Mouse (Mus musculus) spleen, adult 12 weeks (tissue): ENCODE data around the gene Usp49.
"Not testable (repeated sequence)": the region's sequence is repeated elsewhere in the genome, so short reads cannot be mapped to it uniquely, and the experiment has no call there.

Experiments used
- DNase-seq: peaks from one replicate; pipeline ENCODE4 v3.0.0; 2022; ENCODE audit warnings: low spot score

The Usp49 gene

GRCm38 (mm10) chr17:47630678-47631065 lies at the start of gene Usp49:
Usp49 (plus strand) TSS chr17:47630690.
- no peak for DNase-seq

- DNase-seq, result no peak
Measured at GRCm38 (mm10) chr17:47580962-47581361, 49.5 kb upstream of the Usp49 start.

DNA sequence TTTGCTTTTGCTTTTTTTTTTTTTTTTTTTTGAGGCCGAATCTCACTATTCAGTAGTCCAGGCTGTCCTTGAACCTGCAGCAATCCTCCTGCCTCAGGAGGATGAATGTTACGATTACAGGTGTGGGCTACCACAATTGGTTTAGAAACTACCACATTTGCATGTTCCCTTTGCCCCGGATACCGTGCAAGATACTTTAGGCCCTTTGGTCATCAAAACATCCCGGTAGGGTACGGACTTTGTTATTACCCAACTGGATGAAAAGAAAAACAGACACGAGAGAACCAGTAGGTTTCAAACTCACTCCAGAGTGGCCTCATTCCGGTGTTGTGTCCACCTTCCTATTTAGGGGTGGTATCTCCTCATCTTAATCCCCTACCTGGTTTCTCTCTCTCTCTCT lies 42.0 kb upstream of the Usp49 start:
- no peak for DNase-seq

- DNase-seq, result no peak
Measured at GRCm38 (mm10) chr17:47591073-47591472, 39.4 kb upstream of the Usp49 start.

DNA sequence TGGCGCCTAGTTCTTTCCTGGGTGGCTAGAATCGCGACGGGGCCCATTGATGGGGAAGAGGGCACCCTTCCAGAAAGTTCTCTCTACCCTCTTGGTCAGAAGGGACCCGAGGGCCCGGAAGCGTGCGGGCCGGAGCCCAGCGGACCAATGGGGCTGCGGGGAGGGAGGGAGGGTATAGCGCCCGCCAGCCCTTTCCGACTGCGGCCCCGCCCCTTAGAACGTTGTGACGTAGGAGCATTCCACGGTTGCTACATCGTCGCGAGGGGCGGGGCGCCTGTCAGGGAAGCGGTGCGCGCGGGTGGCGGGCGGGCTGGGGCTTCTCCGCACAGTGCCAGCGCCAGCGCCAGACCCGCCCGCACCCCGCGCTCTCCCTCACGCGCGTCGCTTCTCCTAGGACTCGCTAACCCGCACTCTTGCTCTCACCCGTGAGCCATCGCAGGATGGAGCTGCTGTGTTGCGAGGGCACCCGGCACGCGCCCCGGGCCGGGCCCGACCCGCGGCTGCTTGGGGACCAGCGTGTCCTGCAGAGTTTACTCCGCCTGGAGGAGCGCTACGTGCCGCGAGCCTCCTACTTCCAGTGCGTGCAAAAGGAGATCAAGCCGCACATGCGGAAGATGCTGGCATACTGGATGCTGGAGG lies 37.2 kb upstream of the Usp49 start:
- DNase-seq, result peak; percentile 92

DNA sequence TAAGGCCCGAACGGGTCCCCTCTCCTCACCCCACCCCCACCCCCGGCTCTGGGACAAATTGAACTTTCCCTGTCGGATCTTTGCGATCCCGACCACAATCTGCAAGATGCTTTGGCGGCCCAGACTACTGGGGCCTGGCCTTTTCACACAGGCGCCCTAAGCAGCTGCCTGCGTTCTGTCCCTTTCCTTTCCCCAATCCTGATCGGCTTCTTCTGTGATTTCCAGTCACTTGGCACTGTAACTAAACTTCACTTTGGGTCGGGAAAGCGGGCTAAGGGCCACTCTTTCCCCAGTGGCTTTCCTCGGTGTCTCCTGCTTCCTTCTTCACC lies 36.7 kb upstream of the Usp49 start:
- DNase-seq, result no peak

DNA sequence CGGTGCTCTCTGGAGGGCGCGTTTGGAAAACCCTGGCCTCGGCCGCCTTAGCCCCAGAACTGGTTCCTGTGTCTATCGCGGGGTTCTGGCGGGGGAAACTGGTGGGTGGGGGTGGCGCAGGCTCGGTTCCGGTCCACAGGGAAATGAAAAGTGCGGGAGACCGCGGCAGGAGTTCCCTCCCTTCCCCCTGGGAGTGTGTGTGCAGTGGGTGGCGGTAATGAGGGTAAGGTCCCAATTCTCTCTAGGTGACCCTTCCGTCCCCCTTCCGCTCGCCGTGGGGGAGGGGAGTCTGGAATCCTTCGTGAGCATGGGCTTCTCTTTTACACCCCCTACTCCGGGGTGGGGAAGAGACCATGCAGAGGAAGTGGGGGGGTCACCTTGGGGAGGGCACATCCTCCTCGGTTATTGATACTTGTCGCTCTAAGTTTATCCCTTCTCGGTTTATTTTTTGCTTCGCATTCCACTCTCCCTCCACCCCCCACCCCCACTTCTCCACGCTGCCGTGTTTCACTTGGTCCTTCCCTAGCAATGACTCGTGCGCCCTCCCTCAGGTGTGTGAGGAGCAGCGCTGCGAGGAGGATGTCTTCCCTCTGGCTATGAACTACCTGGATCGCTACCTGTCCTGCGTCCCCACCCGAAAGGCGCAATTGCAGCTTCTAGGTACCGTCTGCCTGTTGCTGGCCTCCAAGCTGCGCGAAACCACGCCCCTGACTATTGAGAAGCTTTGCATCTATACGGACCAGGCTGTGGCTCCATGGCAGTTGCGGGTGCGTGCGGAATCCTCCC lies 36.1 kb upstream of the Usp49 start:
- no peak for DNase-seq

- DNase-seq, result no peak
Measured at GRCm38 (mm10) chr17:47594969-47595247, 35.6 kb upstream of the Usp49 start.

DNA sequence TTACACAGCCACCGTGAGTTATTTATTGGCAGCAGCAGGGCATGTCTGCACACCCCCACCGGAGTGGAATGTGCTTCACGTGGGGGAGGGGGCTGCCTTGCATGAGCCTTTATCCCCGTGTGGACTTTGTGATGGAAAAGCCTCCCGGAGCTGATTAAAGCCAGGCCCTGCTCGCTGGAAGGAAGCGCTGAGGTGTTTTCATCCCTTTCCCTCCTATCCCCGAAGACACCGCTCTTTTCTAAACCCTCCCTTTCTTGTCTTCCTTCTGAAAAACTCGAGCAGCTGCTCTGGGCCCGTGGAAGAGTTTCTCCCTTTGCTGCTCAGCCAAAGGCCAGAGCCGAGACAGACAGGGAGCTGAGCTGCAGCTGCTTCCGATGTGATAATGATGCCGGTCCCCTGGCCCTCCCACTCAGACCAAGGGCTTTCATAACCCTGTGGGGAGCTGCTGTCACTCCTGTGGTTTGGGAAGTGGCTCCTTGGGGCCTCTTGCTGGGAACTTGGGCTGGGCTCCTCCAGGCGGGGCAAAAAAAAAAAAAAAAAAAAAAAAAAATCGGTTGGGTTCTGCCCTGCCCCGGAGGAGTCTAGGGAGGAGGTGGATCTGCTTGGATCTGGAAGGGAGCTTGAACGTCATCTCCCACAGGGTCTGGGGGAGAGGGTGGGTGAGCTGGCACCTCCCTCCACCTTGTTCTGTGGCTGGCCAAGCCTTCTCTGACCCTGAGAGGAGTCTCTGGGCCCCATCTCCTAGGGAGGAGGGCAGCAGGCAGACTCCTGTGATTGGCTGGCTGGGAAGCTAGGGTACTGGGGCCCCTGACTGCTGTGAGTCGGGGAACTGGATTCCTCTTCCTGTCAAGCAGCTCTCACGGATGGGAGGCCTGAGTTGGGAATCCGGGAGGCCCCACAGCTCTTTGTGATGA lies 35.0 kb upstream of the Usp49 start:
- peak; percentile 51 for DNase-seq

GRCm38 (mm10) chr17:47596162-47596838 lies 34.2 kb upstream of the Usp49 start:
- no peak for DNase-seq

DNA sequence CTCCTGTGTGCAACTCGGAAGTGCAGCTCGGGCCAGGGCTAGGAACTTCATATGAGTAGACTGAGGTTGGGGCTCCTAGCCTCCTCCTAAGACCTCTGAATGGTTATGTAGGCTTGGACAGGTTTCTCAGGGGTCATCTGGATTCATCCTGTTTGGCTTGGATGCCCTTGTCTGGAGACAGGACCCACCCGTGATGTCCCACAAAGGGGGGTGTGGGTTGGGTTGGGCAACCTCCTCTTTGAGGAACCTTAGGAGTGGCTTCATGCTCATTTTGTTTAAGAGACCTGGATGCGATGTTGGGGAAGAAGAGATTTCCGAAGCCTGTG lies 33.7 kb upstream of the Usp49 start:
- DNase-seq, result no peak

DNA sequence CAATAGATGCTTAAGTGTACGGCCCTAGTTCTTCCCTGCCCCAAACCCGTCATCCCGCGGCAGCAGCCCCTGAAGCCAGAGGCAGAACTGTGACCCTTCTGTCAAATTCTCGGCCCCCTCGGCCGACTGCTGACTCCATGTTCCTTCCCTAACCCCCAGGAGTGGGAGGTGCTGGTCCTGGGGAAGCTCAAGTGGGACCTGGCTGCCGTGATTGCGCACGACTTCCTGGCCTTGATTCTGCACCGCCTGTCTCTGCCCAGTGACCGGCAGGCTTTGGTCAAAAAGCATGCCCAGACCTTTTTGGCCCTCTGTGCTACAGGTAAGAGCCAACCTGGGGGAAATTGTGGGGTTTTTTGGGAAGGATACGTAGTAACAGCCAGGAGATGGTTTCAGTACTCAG lies 33.2 kb upstream of the Usp49 start:
- no peak for DNase-seq

GRCm38 (mm10) chr17:47597838-47598579 lies 32.5 kb upstream of the Usp49 start:
- DNase-seq, result peak; percentile 72

- not testable (repeated sequence) for DNase-seq
Measured at GRCm38 (mm10) chr17:47598580-47599304, 31.7 kb upstream of the Usp49 start.

- DNase-seq, result no peak
Measured at GRCm38 (mm10) chr17:47599511-47600297, 30.8 kb upstream of the Usp49 start.

GRCm38 (mm10) chr17:47600601-47601388 lies 29.7 kb upstream of the Usp49 start:
- no peak for DNase-seq

DNA sequence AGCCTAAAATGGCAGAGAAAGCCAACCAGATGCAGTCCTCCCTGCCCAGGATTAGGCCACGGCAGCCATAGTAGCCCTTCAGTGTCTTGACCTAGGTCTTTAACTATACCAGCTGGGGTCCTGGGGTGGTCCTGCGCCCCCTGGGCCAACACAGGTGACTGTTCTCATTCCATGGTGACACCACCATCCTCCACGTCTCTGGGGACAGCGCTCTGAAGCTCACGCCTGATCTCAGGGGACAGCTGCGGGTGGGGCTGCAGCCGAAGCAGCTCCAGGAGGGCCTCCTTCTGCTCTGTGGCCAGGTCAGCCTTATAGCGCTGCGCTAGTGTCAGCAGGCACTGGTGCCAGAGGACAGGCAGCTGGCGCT lies 29.1 kb upstream of the Usp49 start:
- DNase-seq, result no peak

DNA sequence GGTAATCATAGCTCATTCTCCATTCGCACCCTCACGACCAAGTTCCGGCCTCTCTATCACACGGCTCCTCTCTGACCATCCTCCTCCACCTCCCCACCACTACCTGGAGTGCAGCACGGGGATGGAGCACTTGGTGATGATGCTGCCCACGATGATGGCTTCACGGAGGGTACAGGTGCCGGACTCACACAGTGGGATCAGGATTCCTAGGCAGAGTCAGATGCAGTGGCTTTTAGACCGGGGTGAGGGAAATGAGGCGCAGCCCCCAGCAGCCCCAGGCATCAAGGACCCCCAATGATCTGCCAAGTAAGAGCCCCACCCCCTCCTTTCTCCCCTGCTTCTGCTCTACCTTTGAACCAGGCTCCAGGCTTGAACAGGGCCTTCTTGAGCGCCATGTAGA lies 28.2 kb upstream of the Usp49 start:
- no peak for DNase-seq

DNA sequence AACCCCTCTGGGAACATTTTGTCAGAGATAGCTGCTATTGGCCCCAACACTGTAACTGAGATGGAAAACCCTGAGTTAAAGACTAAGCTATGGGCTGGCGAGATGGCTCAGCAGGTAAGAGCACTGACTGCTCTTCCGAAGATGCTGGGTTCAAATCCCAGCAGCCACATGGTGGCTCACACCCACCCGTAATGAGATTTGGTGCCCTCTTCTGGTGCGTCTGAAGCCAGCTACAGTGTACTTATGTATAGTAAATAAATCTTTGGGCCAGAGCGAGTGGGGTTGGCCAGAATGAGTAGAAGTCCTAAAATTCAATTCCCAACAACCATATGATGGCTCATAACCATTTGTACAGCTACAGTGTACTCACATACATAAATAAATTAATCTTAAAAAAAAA lies 24.3 kb upstream of the Usp49 start:
- DNase-seq, result no peak

- no peak for DNase-seq
Measured at GRCm38 (mm10) chr17:47609182-47609581, 21.3 kb upstream of the Usp49 start.
